Mouse (Mus musculus) heart, embryonic 13.5 days (tissue): ENCODE measurements at regions not wholly inside any gene's neighbourhood (a gene's known extent, or its start where the extent isn't known, plus 50 kb on each side); places are given as distances from the start of the nearest gene placed in this dataset.

Experiments used
- ATAC-seq: fragments of 200-750 bp; cut with Nextera tagmentation; 2 replicates; pipeline ENCODE4 v1.8.0; 2017; ENCODE audit warnings: moderate TSS enrichment; ENCODE audit not compliant: insufficient number of reproducible peaks, low FRiP score, low TSS enrichment; ENCODE audit errors: extremely low read depth
- H3K27ac ChIP-seq: fragments of 300-500 bp; sonication (generic); replicated peaks from 2 replicates; pipeline ENCODE4 v1.5.1; 2015; ENCODE audit warnings: moderate library complexity, mild to moderate bottlenecking, inconsistent platforms
- H3K27me3 ChIP-seq: fragments of 300-500 bp; sonication (generic); replicated peaks from 2 replicates; pipeline ENCODE4 v1.6.1; 2015; ENCODE audit warnings: mild to moderate bottlenecking, inconsistent platforms
- H3K36me3 ChIP-seq: fragments of 300-500 bp; sonication (generic); 2 replicates; pipeline ENCODE4 v1.6.1; 2015; ENCODE audit warnings: mild to moderate bottlenecking, inconsistent platforms
- H3K4me1 ChIP-seq: fragments of 300-500 bp; sonication (generic); 2 replicates; pipeline ENCODE4 v1.6.1; 2015; ENCODE audit warnings: inconsistent platforms
- H3K4me2 ChIP-seq: fragments of 300-500 bp; sonication (generic); 2 replicates; pipeline ENCODE4 v1.6.1; 2015; ENCODE audit warnings: inconsistent platforms, mild to moderate bottlenecking, moderate library complexity
- H3K4me3 ChIP-seq: fragments of 300-500 bp; sonication (generic); 2 replicates; pipeline ENCODE4 v1.5.1; 2015; ENCODE audit warnings: moderate library complexity, mild to moderate bottlenecking, inconsistent platforms
- H3K9ac ChIP-seq: fragments of 300-500 bp; sonication (generic); 2 replicates; pipeline ENCODE4 v1.6.1; 2015; ENCODE audit warnings: inconsistent platforms, mild to moderate bottlenecking, moderate library complexity
- H3K9me3 ChIP-seq: fragments of 300-500 bp; sonication (generic); 2 replicates; pipeline ENCODE4 v1.6.1; 2016; ENCODE audit warnings: inconsistent platforms
- WGBS: fragments of 180-500 bp; shearing (Covaris S2); methylation state at CpG from one replicate; pipeline ENCODE4 v1.1.7; 2015; ENCODE audit warnings: mixed read lengths; 5-methylcytosine and 5-hydroxymethylcytosine counted together

DNA sequence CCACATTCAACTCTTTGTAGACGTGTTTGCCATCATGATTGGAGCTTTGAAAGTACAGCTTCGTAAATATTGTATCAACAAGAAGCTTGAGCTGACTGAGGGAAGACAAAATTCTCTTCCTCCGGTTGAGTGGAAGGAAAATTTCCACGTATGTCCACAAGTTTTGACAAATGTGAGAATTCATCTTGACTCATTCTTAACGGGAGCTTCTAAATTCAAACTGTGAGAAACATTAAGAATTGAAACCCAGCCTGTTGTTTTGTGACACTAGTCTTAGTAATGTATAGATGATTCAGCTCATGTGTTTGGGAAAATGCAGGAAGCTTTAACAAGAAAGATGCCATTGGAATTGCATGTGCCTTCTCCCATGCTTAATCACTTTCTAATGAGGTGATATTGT lies 68.9 kb downstream of the Rbm43 start:
- Histone ChIP-seq H3K4me2 (no peak overlapping the region), H3K4me1 (no peaks in the 10 kb centered on the region), H3K27ac (no peak overlapping the region), H3K9ac (no peak overlapping the region), H3K36me3 (no peaks in the 10 kb centered on the region), H3K27me3 (no peaks in the 10 kb centered on the region), H3K4me3 (no peak overlapping the region), H3K9me3 (no peaks in the 10 kb centered on the region)
- 73% methylated on average over 5 of the region's 5 CpGs for WGBS
- ATAC-seq: no peak

GRCm38 (mm10) chr2:51868878-51869510 lies 66.0 kb downstream of the Rbm43 start:
- H3K4me3 ChIP-seq: no peak overlapping the region
- H3K36me3 ChIP-seq: no peaks in the 10 kb centered on the region
- H3K4me1 ChIP-seq: no peaks in the 10 kb centered on the region
- H3K4me2 ChIP-seq: no peak overlapping the region
- no peak overlapping the region for H3K9ac ChIP-seq
- H3K9me3 ChIP-seq: no peaks in the 10 kb centered on the region
- 74% methylated on average over 4 of the region's 4 CpGs for WGBS
- ATAC-seq: no peak
- H3K27me3 ChIP-seq: no peaks in the 10 kb centered on the region
- no peak overlapping the region for H3K27ac ChIP-seq

DNA sequence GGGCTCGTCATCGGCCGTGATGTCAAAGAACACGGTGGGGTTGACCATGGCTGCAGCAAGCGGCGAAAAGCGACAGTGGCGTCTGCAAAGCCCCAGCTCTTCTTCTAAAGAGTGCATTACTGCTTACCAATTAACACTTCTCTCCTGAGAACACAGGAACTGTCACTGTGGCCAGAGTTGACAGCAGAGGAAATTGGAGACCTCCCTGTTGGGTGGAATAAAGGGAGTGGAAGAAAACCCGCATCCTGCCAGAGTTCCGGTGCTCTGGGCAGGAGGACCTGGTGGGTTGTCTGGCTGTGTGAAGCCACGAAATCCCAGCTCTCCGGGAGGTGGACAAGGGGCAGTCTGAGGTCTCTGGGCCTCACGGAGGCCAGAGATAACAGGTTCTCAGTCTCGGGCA lies 63.4 kb downstream of the Rbm43 start:
- no peaks in the 10 kb centered on the region for H3K9me3 ChIP-seq
- WGBS: 66% methylated on average over 14 of the region's 14 CpGs
- ATAC-seq: no peak
- no peak overlapping the region for H3K4me3 ChIP-seq
- H3K9ac ChIP-seq: no peak overlapping the region
- no peak overlapping the region for H3K27ac ChIP-seq
- no peaks in the 10 kb centered on the region for H3K36me3 ChIP-seq
- no peak overlapping the region for H3K4me2 ChIP-seq
- no peaks in the 10 kb centered on the region for H3K27me3 ChIP-seq
- no peaks in the 10 kb centered on the region for H3K4me1 ChIP-seq
